Mouse (Mus musculus) stomach, postnatal 0 days (tissue): ENCODE data around the gene Zfp617. TPM values are rescaled to one million over a fixed set of nuclear protein-coding genes. Genes with fewer than 3 reads are reported as not detected.

Source experiments
- ATAC-seq: fragments of 200-750 bp; cut with Nextera tagmentation; 2 replicates; pipeline ENCODE4 v1.8.0; 2017; ENCODE audit not compliant: low FRiP score, low TSS enrichment
- DNase-seq: peaks from one replicate; pipeline ENCODE4 v3.0.0-alpha.2; 2016; ENCODE audit warnings: low spot score
- H3K27ac ChIP-seq: fragments of 300-500 bp; sonication (generic); replicated peaks from 2 replicates; pipeline ENCODE4 v1.5.1; 2014; ENCODE audit warnings: mild to moderate bottlenecking, control low read depth
- H3K27me3 ChIP-seq: fragments of 300-500 bp; sonication (generic); 2 replicates; pipeline ENCODE4 v1.6.1; 2014; ENCODE audit warnings: low read length; ENCODE audit not compliant: control insufficient read depth, insufficient read depth
- H3K36me3 ChIP-seq: fragments of 300-500 bp; sonication (generic); 2 replicates; pipeline ENCODE4 v1.6.1; 2014; ENCODE audit warnings: low read length, mixed read lengths; ENCODE audit not compliant: control insufficient read depth, insufficient read depth
- H3K4me1 ChIP-seq: fragments of 300-500 bp; sonication (generic); replicated peaks from 2 replicates; pipeline ENCODE4 v1.6.1; 2014; ENCODE audit warnings: antibody characterized with exemption; ENCODE audit not compliant: control insufficient read depth, insufficient read depth
- H3K4me2 ChIP-seq: fragments of 300-500 bp; sonication (generic); replicated peaks from 2 replicates; pipeline ENCODE4 v1.6.1; 2014; ENCODE audit warnings: low read depth, mild to moderate bottlenecking, control low read depth, moderate library complexity
- H3K4me3 ChIP-seq: fragments of 300-500 bp; sonication (generic); 2 replicates; pipeline ENCODE4 v1.5.1; 2014; ENCODE audit warnings: low read depth, low read length, control low read depth
- H3K9ac ChIP-seq: fragments of 300-500 bp; sonication (generic); 2 replicates; pipeline ENCODE4 v1.6.1; 2014; ENCODE audit warnings: mild to moderate bottlenecking, low read length, control low read depth, mixed read lengths
- H3K9me3 ChIP-seq: fragments of 300-500 bp; sonication (generic); 2 replicates; pipeline ENCODE4 v1.6.1; 2016; ENCODE audit warnings: low read length; ENCODE audit not compliant: control insufficient read depth
- CTCF ChIP-seq: IDR thresholded peaks from 2 replicates; pipeline ENCODE4 v1.5.1; 2016; ENCODE audit warnings: antibody characterized with exemption, low read depth, mild to moderate bottlenecking, moderate library complexity
- EP300 ChIP-seq: optimal IDR thresholded peaks from 2 replicates; pipeline ENCODE3; 2016; ENCODE audit warnings: antibody characterized with exemption
- WGBS: fragments of 180-500 bp; shearing (Covaris S2); extraction: QIAGEN DNeasy Blood & Tissue Kit; methylation state at CpG from one replicate; pipeline ENCODE4 v1.1.7; 2014; 5-methylcytosine and 5-hydroxymethylcytosine counted together
- polyA plus RNA-seq: library from polyadenylated mRNA; unstranded; fragments of >200 nt; fragmentation: Nextera tagmentation; extraction: Ambion mirVana; gene quantifications from 2 replicates; pipeline ENCODE4 v1.2.1, GENCODE M21; 2015

Gene Zfp617
- polyA plus RNA-seq, 1 experiment from 2014 or later: 11.7 TPM

DNA sequence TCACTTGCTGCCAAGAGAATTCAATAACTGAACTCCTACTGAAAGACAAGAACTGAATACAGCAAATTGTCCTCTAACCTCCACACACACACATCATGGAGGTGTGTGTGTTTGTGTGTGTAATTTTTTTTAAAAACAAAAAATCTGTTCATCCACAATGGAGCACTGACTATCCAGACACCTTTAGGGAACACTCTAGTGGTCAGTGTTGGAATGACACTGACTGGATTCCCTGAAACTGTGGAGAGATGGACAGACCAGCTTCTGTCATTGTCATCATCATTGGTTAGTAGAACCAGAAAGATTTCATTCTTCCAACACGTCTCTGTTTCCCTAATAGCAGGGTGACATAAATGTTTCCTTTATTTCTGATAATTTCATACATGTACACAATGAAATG lies 63.5 kb downstream of the Zfp617 start:
- H3K9me3 ChIP-seq: no peaks in the 10 kb centered on the region
- H3K9ac ChIP-seq: no peak overlapping the region
- H3K4me2 ChIP-seq: no peak overlapping the region
- H3K36me3 ChIP-seq: peaks cover 4% of the 10 kb centered on the region
- WGBS: 54% methylated on average over 1 of the region's 1 CpGs
- no peaks in the 10 kb centered on the region for H3K27me3 ChIP-seq
- H3K4me3 ChIP-seq: no peak overlapping the region
- no peak for DNase-seq
- no peak for ATAC-seq
- H3K27ac ChIP-seq: no peak overlapping the region
- TF ChIP-seq CTCF (peak; percentile 72), EP300 (no peak)
- H3K4me1 ChIP-seq: no peaks in the 10 kb centered on the region

DNA sequence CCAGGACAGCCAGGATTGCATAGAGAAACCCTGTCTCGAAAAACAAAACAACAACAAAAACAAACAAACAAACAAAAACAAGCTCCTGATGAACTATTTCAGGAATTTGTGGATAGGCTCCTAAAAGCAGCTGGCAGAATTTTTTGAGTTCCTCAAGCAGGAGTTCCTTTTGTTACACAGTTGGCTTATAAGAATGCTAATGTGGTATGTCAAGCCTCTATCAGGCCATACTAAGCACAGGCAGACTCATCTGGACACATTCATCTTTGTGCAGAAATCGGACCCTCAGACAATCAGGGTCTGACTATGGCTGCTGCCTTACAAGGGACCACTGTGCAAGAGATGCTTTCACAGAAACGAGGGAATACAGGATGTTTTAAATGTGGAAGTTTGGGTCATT lies 65.8 kb downstream of the Zfp617 start:
- Histone ChIP-seq H3K27ac (no peak overlapping the region), H3K36me3 (no peaks in the 10 kb centered on the region), H3K9ac (no peak overlapping the region), H3K4me3 (no peak overlapping the region), H3K27me3 (no peaks in the 10 kb centered on the region), H3K9me3 (no peaks in the 10 kb centered on the region), H3K4me1 (no peaks in the 10 kb centered on the region), H3K4me2 (no peak overlapping the region)
- WGBS: 76% methylated on average over 3 of the region's 3 CpGs
- TF ChIP-seq CTCF (no peak), EP300 (no peak)
- no peak for DNase-seq
- no peak for ATAC-seq

DNA sequence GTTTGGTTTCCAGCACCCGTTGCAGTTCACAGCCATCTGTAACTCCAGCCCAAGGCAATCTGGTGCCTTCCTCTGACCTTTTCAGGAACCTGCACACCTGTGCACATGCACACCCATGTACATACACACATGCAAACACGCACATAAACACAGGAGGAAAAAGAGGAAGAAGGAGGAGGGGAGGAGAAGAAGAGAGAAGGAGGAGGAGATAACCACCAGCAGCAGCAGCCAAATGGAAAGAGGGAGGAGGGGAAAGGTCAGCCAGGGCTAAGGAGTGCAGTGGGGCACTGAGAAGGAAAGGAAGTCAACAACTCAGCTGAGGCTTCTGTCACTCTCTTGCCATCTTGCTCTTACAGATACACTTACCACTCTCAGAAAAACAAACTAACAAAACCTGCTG lies 72.6 kb downstream of the Zfp617 start:
- Histone ChIP-seq H3K27ac (no peak overlapping the region), H3K9ac (no peak overlapping the region), H3K9me3 (no peaks in the 10 kb centered on the region), H3K4me1 (no peaks in the 10 kb centered on the region), H3K27me3 (no peaks in the 10 kb centered on the region), H3K4me2 (no peak overlapping the region), H3K36me3 (no peaks in the 10 kb centered on the region), H3K4me3 (no peak overlapping the region)
- DNase-seq (no peak), ATAC-seq (no peak)
- 21% methylated on average over 2 of the region's 2 CpGs for WGBS
- no peak for TF ChIP-seq EP300
- no peak for TF ChIP-seq CTCF

DNA sequence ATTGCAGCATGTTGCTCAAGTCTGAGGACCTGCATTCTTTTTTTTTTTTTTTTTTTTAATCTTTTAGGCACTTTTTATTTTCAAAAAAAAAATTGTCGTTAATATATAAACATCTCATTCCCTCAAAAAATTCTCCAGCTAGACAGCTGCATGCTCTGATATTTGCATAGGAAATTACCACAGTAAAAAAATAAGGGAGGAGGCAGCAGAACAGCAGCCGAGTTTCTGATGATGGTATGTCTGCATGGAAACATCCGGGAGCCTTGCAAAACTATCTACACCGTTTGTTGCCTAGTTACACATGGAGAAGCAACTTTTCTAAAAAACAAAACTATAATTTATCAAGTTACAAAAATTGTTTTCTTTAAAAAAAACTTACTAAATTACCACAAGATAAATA lies 73.0 kb downstream of the Zfp617 start:
- Histone ChIP-seq H3K9me3 (no peaks in the 10 kb centered on the region), H3K27ac (no peak overlapping the region), H3K4me1 (no peaks in the 10 kb centered on the region), H3K27me3 (no peaks in the 10 kb centered on the region), H3K36me3 (no peaks in the 10 kb centered on the region), H3K4me3 (no peak overlapping the region), H3K9ac (no peak overlapping the region), H3K4me2 (no peak overlapping the region)
- 60% methylated on average over 4 of the region's 4 CpGs for WGBS
- DNase-seq (no peak), ATAC-seq (no peak)
- TF ChIP-seq EP300: no peak
- TF ChIP-seq CTCF: no peak

Other genes with a start within 250 kb of the Zfp617 start
- 0.46 and 0.52 TPM in 2 replicates for gene Unc13a, start 236.9 kb upstream of the Zfp617 start, polyA plus RNA-seq
- 4.6 and 5.4 TPM in 2 replicates for gene Jak3, start 232.3 kb upstream of the Zfp617 start, polyA plus RNA-seq
- 1.9 and 2.6 TPM in 2 replicates for gene Insl3, start 219.4 kb upstream of the Zfp617 start, polyA plus RNA-seq
- gene B3gnt3, start 206.8 kb upstream of the Zfp617 start, polyA plus RNA-seq: 35.9 and 36.9 TPM in 2 replicates
- 4.8 and 5.9 TPM in 2 replicates for gene Fcho1, start 182.9 kb upstream of the Zfp617 start, polyA plus RNA-seq
- gene Zfp709, start 26.6 kb upstream of the Zfp617 start, polyA plus RNA-seq: 2.7 and 2.8 TPM in 2 replicates
- 1.3 and 1.5 TPM in 2 replicates for gene Zfp882, start within 50 bp of the Zfp617 start, polyA plus RNA-seq
- 11.2 and 11.8 TPM in 2 replicates for gene Zfp961, start 42.4 kb downstream of the Zfp617 start, polyA plus RNA-seq
- 1.3 and 1.4 TPM in 2 replicates for gene Cyp4f18, start 101.0 kb downstream of the Zfp617 start, polyA plus RNA-seq
- not detected in 2 replicates for gene Olfr372, start 132.6 kb downstream of the Zfp617 start, polyA plus RNA-seq
- gene Olfr373, start 174.5 kb downstream of the Zfp617 start, polyA plus RNA-seq: 0.05 TPM in 1 of 2 replicates, not detected in the other
- gene Olfr374, start 198.4 kb downstream of the Zfp617 start, polyA plus RNA-seq: 0.06 TPM in 1 of 2 replicates, not detected in the other
- 330 and 364 TPM in 2 replicates for gene Tpm4, start 226.3 kb downstream of the Zfp617 start, polyA plus RNA-seq